Mouse (Mus musculus): ENCODE measurements around the gene Cd300c. TPM values are rescaled to one million over a fixed set of nuclear protein-coding genes. Genes with fewer than 3 reads are reported as not detected.
A peak's percentile ranks its signal among the peaks of the same experiment; 100 is the strongest.
"Not testable (repeated sequence)": the region's sequence is repeated elsewhere in the genome, so short reads cannot be mapped to it uniquely, and the experiment has no call there.

Gene Cd300c
- polyA plus RNA-seq, 1 experiment: not detected

DNA sequence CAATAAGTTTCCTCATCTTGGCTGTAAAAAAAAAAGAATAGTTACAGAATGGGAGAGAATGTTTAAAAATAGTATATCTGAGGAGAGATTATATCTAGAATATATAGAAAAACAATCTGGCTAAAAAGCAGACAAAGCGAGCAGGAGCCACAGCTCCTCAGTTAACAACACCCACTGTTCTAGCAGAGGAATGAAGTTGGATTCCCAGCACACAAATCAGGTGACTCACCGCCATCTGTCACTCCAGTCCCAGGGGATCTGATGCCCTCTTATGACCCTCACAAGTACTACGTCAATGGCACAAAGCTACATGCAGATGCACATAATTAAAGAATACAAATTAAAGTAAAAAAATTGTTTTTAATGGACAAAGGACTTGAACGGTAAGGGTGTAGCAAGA, 46.5 kb downstream of the Cd300c start:
- TF ChIP-seq POLR2A (IDR thresholded peaks at IDR 0.05; ENCODE audit: control insufficient read depth, low read depth, low read length) (no peak), CTCF (IDR thresholded peaks at IDR 0.05; ENCODE audit: control insufficient read depth, insufficient read depth, insufficient replicate concordance, low read depth, low read length) (no peak)
- H3K27ac ChIP-seq (ENCODE audit: control insufficient read depth, insufficient read depth, low read depth, low read length): no peak overlapping the region
- no peak overlapping the region for H3K4me3 ChIP-seq (ENCODE audit: control insufficient read depth, low read depth, low read length)
- H3K27me3 ChIP-seq (ENCODE audit: control insufficient read depth, insufficient read depth, low read length): no peaks in the 10 kb centered on the region
- no peaks in the 10 kb centered on the region for H3K36me3 ChIP-seq (ENCODE audit: control insufficient read depth, insufficient read depth, low read length)
- no peaks in the 10 kb centered on the region for H3K4me1 ChIP-seq (ENCODE audit: control insufficient read depth, insufficient read depth, low read length)

DNA sequence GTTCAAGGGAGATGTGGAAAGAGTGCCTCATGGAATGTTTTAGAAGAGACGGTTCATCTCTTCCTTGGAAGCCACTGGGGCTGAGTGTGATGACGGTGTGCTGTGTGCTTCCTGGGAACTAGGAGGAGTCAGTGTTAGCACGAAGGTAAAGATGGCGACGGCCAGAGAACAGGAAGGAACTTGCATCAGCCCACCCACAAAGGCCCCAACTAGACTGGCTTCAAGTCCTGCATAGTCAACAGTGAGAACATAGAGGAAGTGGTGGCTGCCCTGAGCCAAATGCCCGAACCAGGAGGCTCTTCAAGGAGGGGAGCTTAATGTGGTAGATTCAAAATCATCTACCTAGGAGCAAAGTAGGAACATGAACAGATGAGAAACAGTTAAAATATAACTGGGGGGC, 51.8 kb downstream of the Cd300c start:
- Histone ChIP-seq H3K4me3 (ENCODE audit: control insufficient read depth, low read depth, low read length) (no peak overlapping the region), H3K36me3 (ENCODE audit: control insufficient read depth, insufficient read depth, low read length) (no peaks in the 10 kb centered on the region), H3K4me1 (ENCODE audit: control insufficient read depth, insufficient read depth, low read length) (no peaks in the 10 kb centered on the region), H3K27ac (ENCODE audit: control insufficient read depth, insufficient read depth, low read depth, low read length) (peak overlapping the region; percentile 32), H3K27me3 (ENCODE audit: control insufficient read depth, insufficient read depth, low read length) (no peaks in the 10 kb centered on the region)
- TF ChIP-seq POLR2A (IDR thresholded peaks at IDR 0.05; ENCODE audit: control insufficient read depth, low read depth, low read length) (no peak), CTCF (IDR thresholded peaks at IDR 0.05; ENCODE audit: control insufficient read depth, insufficient read depth, insufficient replicate concordance, low read depth, low read length) (no peak)

- no peaks in the 10 kb centered on the region for H3K4me1 ChIP-seq (ENCODE audit: control insufficient read depth, insufficient read depth, low read length)
These were observed 54.0 kb downstream of the Cd300c start for GRCm38 (mm10) chr11:114914978-114915377.

DNA sequence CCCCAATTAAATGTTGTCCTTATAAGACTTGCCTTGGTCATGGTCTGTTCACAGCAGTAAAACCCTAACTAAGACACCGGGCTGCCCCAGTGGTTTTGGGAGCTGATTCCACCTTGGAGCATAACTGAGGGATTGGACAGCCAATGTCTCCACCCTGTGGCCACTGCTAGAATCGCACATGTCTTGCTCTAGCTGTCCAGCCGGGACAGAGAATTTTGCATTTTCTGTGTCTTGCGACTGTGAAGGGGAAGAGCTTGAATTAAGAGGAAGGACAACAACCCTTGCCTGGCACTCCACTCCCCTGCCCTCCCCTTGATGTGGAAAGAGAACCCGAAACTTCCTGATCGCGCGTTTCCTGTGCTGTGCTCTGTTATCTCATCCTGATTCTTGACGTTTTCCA, 56.1 kb downstream of the Cd300c start:
- Histone ChIP-seq H3K36me3 (ENCODE audit: control insufficient read depth, insufficient read depth, low read length) (no peaks in the 10 kb centered on the region), H3K27me3 (ENCODE audit: control insufficient read depth, insufficient read depth, low read length) (no peaks in the 10 kb centered on the region), H3K4me3 (ENCODE audit: control insufficient read depth, low read depth, low read length) (no peak overlapping the region), H3K4me1 (ENCODE audit: control insufficient read depth, insufficient read depth, low read length) (no peaks in the 10 kb centered on the region), H3K27ac (ENCODE audit: control insufficient read depth, insufficient read depth, low read depth, low read length) (no peak overlapping the region)
- no peak for TF ChIP-seq POLR2A (IDR thresholded peaks at IDR 0.05; ENCODE audit: control insufficient read depth, low read depth, low read length)
- TF ChIP-seq CTCF (IDR thresholded peaks at IDR 0.05; ENCODE audit: control insufficient read depth, insufficient read depth, insufficient replicate concordance, low read depth, low read length): peak; percentile 81

More at GRCm38 (mm10) chr11:114914978-114915377, 54.0 kb downstream of the Cd300c start:
- H3K4me3 ChIP-seq (ENCODE audit: control insufficient read depth, low read depth, low read length): no peak overlapping the region
- TF ChIP-seq CTCF (IDR thresholded peaks at IDR 0.05; ENCODE audit: control insufficient read depth, insufficient read depth, insufficient replicate concordance, low read depth, low read length): no peak
- no peak for TF ChIP-seq POLR2A (IDR thresholded peaks at IDR 0.05; ENCODE audit: control insufficient read depth, low read depth, low read length)
- H3K27ac ChIP-seq (ENCODE audit: control insufficient read depth, insufficient read depth, low read depth, low read length): no peak overlapping the region
- H3K27me3 ChIP-seq (ENCODE audit: control insufficient read depth, insufficient read depth, low read length): no peaks in the 10 kb centered on the region
- H3K36me3 ChIP-seq (ENCODE audit: control insufficient read depth, insufficient read depth, low read length): no peaks in the 10 kb centered on the region

GRCm38 (mm10) chr11:114909538-114909937, 59.4 kb downstream of the Cd300c start:
- H3K27me3 ChIP-seq (ENCODE audit: control insufficient read depth, insufficient read depth, low read length); H3K4me1 ChIP-seq (ENCODE audit: control insufficient read depth, insufficient read depth, low read length); H3K27ac ChIP-seq (ENCODE audit: control insufficient read depth, insufficient read depth, low read depth, low read length); H3K4me3 ChIP-seq (ENCODE audit: control insufficient read depth, low read depth, low read length); H3K36me3 ChIP-seq (ENCODE audit: control insufficient read depth, insufficient read depth, low read length): not testable (repeated sequence)
- peak; percentile 61; the same call in 1 of the 2 replicates for TF ChIP-seq CTCF (IDR thresholded peaks at IDR 0.05; ENCODE audit: control insufficient read depth, insufficient read depth, insufficient replicate concordance, low read depth, low read length)

DNA sequence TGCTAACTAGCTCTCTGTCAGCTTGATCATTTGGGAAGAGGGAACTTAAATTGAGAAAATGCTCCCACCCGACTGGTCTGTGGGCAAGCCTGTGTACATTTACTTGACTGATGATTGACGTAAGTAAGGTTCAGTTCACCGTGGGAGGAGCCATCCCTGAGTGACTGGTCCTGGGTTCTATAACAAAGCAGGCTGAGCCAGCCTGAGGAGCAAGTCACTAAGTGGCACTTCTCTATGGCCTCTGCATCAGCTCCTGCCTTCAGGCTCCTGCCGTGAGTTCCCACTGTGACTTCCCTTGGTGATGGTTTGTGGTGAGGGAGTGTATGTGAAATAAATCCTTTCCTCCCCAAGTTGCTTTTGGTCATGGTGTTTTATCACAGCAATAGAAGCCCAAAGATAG, 60.9 kb downstream of the Cd300c start:
- Histone ChIP-seq H3K4me1 (ENCODE audit: control insufficient read depth, insufficient read depth, low read length) (no peaks in the 10 kb centered on the region), H3K27ac (ENCODE audit: control insufficient read depth, insufficient read depth, low read depth, low read length) (no peak overlapping the region), H3K4me3 (ENCODE audit: control insufficient read depth, low read depth, low read length) (no peak overlapping the region), H3K27me3 (ENCODE audit: control insufficient read depth, insufficient read depth, low read length) (no peaks in the 10 kb centered on the region), H3K36me3 (ENCODE audit: control insufficient read depth, insufficient read depth, low read length) (no peaks in the 10 kb centered on the region)
- TF ChIP-seq POLR2A (IDR thresholded peaks at IDR 0.05; ENCODE audit: control insufficient read depth, low read depth, low read length) (no peak), CTCF (IDR thresholded peaks at IDR 0.05; ENCODE audit: control insufficient read depth, insufficient read depth, insufficient replicate concordance, low read depth, low read length) (no peak)

DNA sequence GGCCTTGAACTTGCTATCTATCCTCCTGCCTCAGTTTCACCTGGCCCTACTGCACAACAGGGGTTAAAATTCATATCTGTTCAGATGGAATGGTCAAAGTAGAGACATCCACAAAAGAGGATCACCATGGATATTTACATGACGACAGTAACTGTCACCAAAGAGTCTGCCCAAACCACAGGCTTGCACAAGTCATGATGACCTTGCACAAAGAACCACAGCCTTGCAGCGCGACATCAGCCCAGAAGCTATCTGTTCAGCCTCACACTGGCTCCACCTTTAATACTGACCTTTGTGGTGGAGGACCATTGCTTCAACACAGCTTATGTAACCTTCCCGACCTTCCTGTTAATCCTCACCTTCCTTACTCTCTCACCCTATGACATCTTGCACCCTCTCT, 61.4 kb downstream of the Cd300c start:
- no peak overlapping the region for H3K4me3 ChIP-seq (ENCODE audit: control insufficient read depth, low read depth, low read length)
- TF ChIP-seq CTCF (IDR thresholded peaks at IDR 0.05; ENCODE audit: control insufficient read depth, insufficient read depth, insufficient replicate concordance, low read depth, low read length) (no peak), POLR2A (IDR thresholded peaks at IDR 0.05; ENCODE audit: control insufficient read depth, low read depth, low read length) (no peak)
- no peaks in the 10 kb centered on the region for H3K4me1 ChIP-seq (ENCODE audit: control insufficient read depth, insufficient read depth, low read length)
- no peak overlapping the region for H3K27ac ChIP-seq (ENCODE audit: control insufficient read depth, insufficient read depth, low read depth, low read length)
- no peaks in the 10 kb centered on the region for H3K36me3 ChIP-seq (ENCODE audit: control insufficient read depth, insufficient read depth, low read length)
- no peaks in the 10 kb centered on the region for H3K27me3 ChIP-seq (ENCODE audit: control insufficient read depth, insufficient read depth, low read length)

Other genes starting within 250 kb of the Cd300c start
- 57.5 and 61.2 TPM in 2 replicates for gene Dnaic2, start 241.7 kb downstream of the Cd300c start, polyA plus RNA-seq (2012; rRNA removed)
- 19.3 and 19.6 TPM in 2 replicates for gene Kif19a, start 203.8 kb downstream of the Cd300c start, polyA plus RNA-seq (2012; rRNA removed)
- 0.31 and 0.42 TPM in 2 replicates for gene Btbd17, start 173.2 kb downstream of the Cd300c start, polyA plus RNA-seq (2012; rRNA removed)
- gene Gpr142, start 170.2 kb downstream of the Cd300c start, polyA plus RNA-seq (2012; rRNA removed): not detected in 2 replicates
- gene Gprc5c, start 118.0 kb downstream of the Cd300c start, polyA plus RNA-seq (2012; rRNA removed): 0.36 and 2.6 TPM in 2 replicates
- gene Cd300a, start 79.1 kb downstream of the Cd300c start, polyA plus RNA-seq (2012; rRNA removed): 0.06 and 0.17 TPM in 2 replicates
- gene Cd300lb, start 34.8 kb downstream of the Cd300c start, polyA plus RNA-seq (2012; rRNA removed): 0.05 TPM in 1 of 2 replicates, not detected in the other
- 0.07 and 0.17 TPM in 2 replicates for gene Cd300ld, start 20.8 kb upstream of the Cd300c start, polyA plus RNA-seq (2012; rRNA removed)
- gene Cd300c2, start 32.7 kb upstream of the Cd300c start, polyA plus RNA-seq (2012; rRNA removed): 0.23 and 0.58 TPM in 2 replicates
- not detected in 2 replicates for gene Cd300ld2, start 47.0 kb upstream of the Cd300c start, polyA plus RNA-seq (2012; rRNA removed)
- 0.32 TPM in 1 of 2 replicates, not detected in the other for gene Cd300ld4, start 57.9 kb upstream of the Cd300c start, polyA plus RNA-seq (2012; rRNA removed)
- 0.60 and 0.93 TPM in 2 replicates for gene Cd300ld5, start 68.6 kb upstream of the Cd300c start, polyA plus RNA-seq (2012; rRNA removed)
- 1.5 and 3.6 TPM in 2 replicates for gene Cd300ld3, start 79.3 kb upstream of the Cd300c start, polyA plus RNA-seq (2012; rRNA removed)
- not detected in 2 replicates for gene Cd300e, start 93.0 kb upstream of the Cd300c start, polyA plus RNA-seq (2012; rRNA removed)
- not detected in 2 replicates for gene Rab37, start 122.3 kb upstream of the Cd300c start, polyA plus RNA-seq (2012; rRNA removed)
- gene Cd300lf, start 164.8 kb upstream of the Cd300c start, polyA plus RNA-seq (2012; rRNA removed): 0.09 and 0.14 TPM in 2 replicates
- gene Slc9a3r1, start 194.2 kb upstream of the Cd300c start, polyA plus RNA-seq (2012; rRNA removed): 21.2 and 29.7 TPM in 2 replicates
- gene Tmem104, start 218.3 kb upstream of the Cd300c start, polyA plus RNA-seq (2012; rRNA removed): 7.5 and 9.0 TPM in 2 replicates
- gene Nat9, start 218.7 kb upstream of the Cd300c start, polyA plus RNA-seq (2012; rRNA removed): 106 and 118 TPM in 2 replicates

All from testis, adult 2 months (tissue).